Mouse (Mus musculus) megakaryocyte, embryonic 14.5 days (primary cell): ENCODE measurements at regions not wholly inside any gene's neighbourhood (a gene's known extent, or its start where the extent isn't known, plus 50 kb on each side); places are given as distances from the start of the nearest gene placed in this dataset.

Experiments
- FLI1 ChIP-seq: IDR thresholded peaks from 2 replicates; pipeline ENCODE4 v1.6.1; 2012; ENCODE audit warnings: low read length, inconsistent platforms, mixed read lengths
- GATA1 ChIP-seq: IDR thresholded peaks from 3 replicates; pipeline ENCODE4 v1.6.1; 2012; ENCODE audit warnings: mixed read lengths, low read length, inconsistent platforms, borderline replicate concordance

GRCm38 (mm10) chr15:62261520-62261919 lies 1338.7 kb upstream of the A1bg start:
- no peak for TF ChIP-seq GATA1
- TF ChIP-seq FLI1, result no peak
